Mouse (Mus musculus) embryonic facial prominence, embryonic 13.5 days (tissue): ENCODE measurements at regions not wholly inside any gene's neighbourhood (a gene's known extent, or its start where the extent isn't known, plus 50 kb on each side); places are given as distances from the start of the nearest gene placed in this dataset.

ENCODE experiments used
- ATAC-seq: fragments of 200-750 bp; cut with Nextera tagmentation; 2 replicates; pipeline ENCODE4 v1.8.0; 2017; ENCODE audit warnings: low read depth; ENCODE audit not compliant: insufficient number of reproducible peaks, insufficient read depth, low FRiP score, low TSS enrichment
- H3K27ac ChIP-seq: fragments of 300-500 bp; sonication (generic); 2 replicates; pipeline ENCODE4 v1.5.1; 2015; ENCODE audit warnings: moderate library complexity, mild to moderate bottlenecking, inconsistent platforms
- H3K27me3 ChIP-seq: fragments of 300-500 bp; sonication (generic); 2 replicates; pipeline ENCODE4 v1.6.1; 2015; ENCODE audit warnings: mild to moderate bottlenecking, inconsistent platforms
- H3K36me3 ChIP-seq: fragments of 300-500 bp; sonication (generic); 2 replicates; pipeline ENCODE4 v1.6.1; 2015; ENCODE audit warnings: mild to moderate bottlenecking, inconsistent platforms
- H3K4me1 ChIP-seq: fragments of 300-500 bp; sonication (generic); 2 replicates; pipeline ENCODE4 v1.6.1; 2015; ENCODE audit warnings: inconsistent platforms
- H3K4me2 ChIP-seq: fragments of 300-500 bp; sonication (generic); 2 replicates; pipeline ENCODE4 v1.6.1; 2015; ENCODE audit warnings: moderate library complexity, mild to moderate bottlenecking, inconsistent platforms
- H3K4me3 ChIP-seq: fragments of 300-500 bp; sonication (generic); 2 replicates; pipeline ENCODE4 v1.5.1; 2015; ENCODE audit warnings: mild to moderate bottlenecking, inconsistent platforms
- H3K9ac ChIP-seq: fragments of 300-500 bp; sonication (generic); 2 replicates; pipeline ENCODE4 v1.6.1; 2015; ENCODE audit warnings: mild to moderate bottlenecking, inconsistent platforms
- H3K9me3 ChIP-seq: fragments of 300-500 bp; sonication (generic); 2 replicates; pipeline ENCODE4 v1.6.1; 2016; ENCODE audit warnings: inconsistent platforms
- WGBS: fragments of 180-500 bp; shearing (Covaris S2); methylation state at CpG from one replicate; pipeline ENCODE4 v1.1.7; 2015; ENCODE audit warnings: mixed read lengths; 5-methylcytosine and 5-hydroxymethylcytosine counted together

DNA sequence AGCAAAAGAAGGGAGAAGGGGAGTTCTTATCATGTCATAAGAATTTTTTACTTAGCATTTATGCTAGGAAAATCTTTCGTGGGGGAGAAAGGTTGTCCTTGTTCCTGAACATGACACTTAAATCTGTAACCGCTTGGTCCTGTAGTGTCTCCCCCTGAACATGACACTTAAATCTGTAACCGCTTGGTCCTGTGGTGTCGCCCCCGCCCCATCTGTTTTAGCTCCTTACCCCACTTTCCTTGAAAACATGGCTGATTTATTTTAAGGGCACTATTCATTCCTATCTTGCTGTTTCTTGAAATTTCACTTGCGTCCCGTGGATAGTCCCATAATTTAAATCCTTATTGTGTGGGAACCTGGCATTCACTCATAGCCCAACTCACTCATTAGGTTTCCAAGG is 82.2 kb downstream of the Rap2a start:
- ATAC-seq = no peak
- Histone ChIP-seq H3K4me2 (no peak overlapping the region), H3K36me3 (no peaks in the 10 kb centered on the region), H3K27me3 (no peaks in the 10 kb centered on the region), H3K4me3 (no peak overlapping the region), H3K9me3 (no peaks in the 10 kb centered on the region), H3K27ac (no peak overlapping the region), H3K4me1 (no peaks in the 10 kb centered on the region), H3K9ac (no peak overlapping the region)
- 87% methylated on average over 7 of the region's 7 CpGs for WGBS

DNA sequence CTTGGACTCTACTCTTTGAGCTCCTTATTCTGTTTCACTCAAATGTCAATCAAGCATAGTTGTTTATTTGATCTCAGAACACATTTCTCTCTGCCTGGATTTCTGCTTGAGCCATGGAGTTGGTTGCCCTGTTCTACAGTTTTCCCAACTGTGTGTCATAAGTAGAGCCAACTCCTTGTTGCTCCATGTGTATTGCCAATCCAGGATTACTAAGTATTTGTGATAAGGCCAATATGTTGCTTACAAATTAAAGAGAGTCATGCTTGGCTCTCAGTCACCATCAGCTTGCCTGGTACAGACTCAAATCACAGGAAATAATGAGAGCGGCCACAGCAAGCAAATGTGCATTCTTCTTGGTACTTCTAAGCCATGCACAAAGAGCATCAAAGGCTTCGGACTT is 82.7 kb downstream of the Rap2a start:
- H3K4me1 ChIP-seq = no peaks in the 10 kb centered on the region
- H3K27ac ChIP-seq = no peak overlapping the region
- H3K36me3 ChIP-seq = no peaks in the 10 kb centered on the region
- no peak for ATAC-seq
- H3K4me3 ChIP-seq = no peak overlapping the region
- H3K4me2 ChIP-seq = no peak overlapping the region
- WGBS = 91% methylated on average over 2 of the region's 2 CpGs
- H3K9me3 ChIP-seq = no peaks in the 10 kb centered on the region
- H3K9ac ChIP-seq = no peak overlapping the region
- no peaks in the 10 kb centered on the region for H3K27me3 ChIP-seq

DNA sequence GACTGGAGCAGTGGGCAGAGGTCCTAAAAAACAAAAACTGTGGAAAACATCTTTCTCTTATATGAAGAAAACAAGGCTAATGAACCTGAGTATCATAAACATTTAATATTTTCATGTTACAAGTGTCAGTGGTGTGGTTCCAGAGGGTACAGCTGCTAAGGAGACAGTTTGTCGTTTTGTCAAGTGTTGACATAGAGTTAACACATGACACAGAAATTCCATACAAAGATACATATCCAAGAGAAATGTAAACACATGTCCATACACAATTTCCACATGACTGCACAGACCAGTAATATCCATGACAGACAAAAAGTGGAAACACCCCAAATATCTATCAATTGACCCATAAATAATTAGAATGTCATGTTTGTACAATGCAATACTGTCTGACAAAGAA is 88.7 kb downstream of the Rap2a start:
- H3K27ac ChIP-seq = no peak overlapping the region
- 67% methylated on average over 1 of the region's 1 CpGs for WGBS
- no peaks in the 10 kb centered on the region for H3K36me3 ChIP-seq
- H3K4me3 ChIP-seq = no peak overlapping the region
- H3K27me3 ChIP-seq = no peaks in the 10 kb centered on the region
- no peak overlapping the region for H3K9ac ChIP-seq
- no peaks in the 10 kb centered on the region; the same call in 1 of the 2 replicates for H3K4me1 ChIP-seq
- no peak overlapping the region for H3K4me2 ChIP-seq
- H3K9me3 ChIP-seq = no peaks in the 10 kb centered on the region
- ATAC-seq = no peak

DNA sequence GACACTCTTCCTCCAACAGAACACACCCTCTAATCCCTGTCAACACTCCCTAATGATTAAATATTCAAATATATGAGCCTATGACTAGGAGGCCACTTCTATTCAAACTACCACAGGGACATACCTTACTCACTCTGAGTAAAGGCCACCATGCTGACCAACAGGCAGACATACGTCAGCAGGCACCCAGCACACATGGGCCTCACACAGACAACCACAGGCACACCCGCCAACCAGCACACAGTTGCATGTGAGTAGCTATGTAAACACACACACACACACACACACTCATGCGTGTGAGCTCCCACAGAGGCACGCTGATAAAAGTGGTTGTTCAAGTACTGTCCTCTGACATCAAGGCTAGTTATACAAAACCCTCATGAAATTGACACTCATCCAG is 89.8 kb downstream of the Rap2a start:
- Histone ChIP-seq H3K9me3 (no peaks in the 10 kb centered on the region), H3K27me3 (no peaks in the 10 kb centered on the region), H3K36me3 (no peaks in the 10 kb centered on the region), H3K27ac (no peak overlapping the region), H3K4me3 (no peak overlapping the region), H3K4me1 (no peaks in the 10 kb centered on the region; the same call in 1 of the 2 replicates), H3K9ac (no peak overlapping the region), H3K4me2 (no peak overlapping the region)
- WGBS = 87% methylated on average over 4 of the region's 4 CpGs
- no peak for ATAC-seq

DNA sequence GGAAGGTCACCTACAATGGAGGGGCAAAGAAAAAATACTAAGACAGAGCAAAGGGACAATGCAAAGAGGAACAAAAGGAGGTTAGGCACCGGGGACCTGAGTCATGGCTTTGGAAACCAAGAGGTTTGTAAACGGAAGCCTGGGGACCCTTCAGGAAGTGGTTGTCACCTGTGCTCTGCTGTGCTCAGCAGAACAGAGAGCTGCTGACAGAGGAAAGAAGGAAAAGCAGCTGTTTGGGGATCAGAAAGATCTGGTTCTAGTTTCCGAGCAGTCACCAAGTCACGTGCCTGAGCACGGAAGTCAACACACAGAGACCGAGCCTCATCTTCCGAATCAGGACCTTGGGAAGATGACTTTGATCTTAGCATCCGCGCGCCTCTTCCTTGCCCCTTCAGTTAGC is 94.0 kb downstream of the Rap2a start:
- whole genome bisulfite sequencing = 68% methylated on average over 10 of the region's 10 CpGs
- no peaks in the 10 kb centered on the region for H3K27me3 ChIP-seq
- no peak overlapping the region for H3K9ac ChIP-seq
- H3K36me3 ChIP-seq = no peaks in the 10 kb centered on the region
- no peak overlapping the region for H3K4me3 ChIP-seq
- H3K27ac ChIP-seq = no peak overlapping the region
- no peak overlapping the region for H3K4me2 ChIP-seq
- H3K9me3 ChIP-seq = no peaks in the 10 kb centered on the region
- no peak for ATAC-seq
- no peaks in the 10 kb centered on the region; the same call in 1 of the 2 replicates for H3K4me1 ChIP-seq

DNA sequence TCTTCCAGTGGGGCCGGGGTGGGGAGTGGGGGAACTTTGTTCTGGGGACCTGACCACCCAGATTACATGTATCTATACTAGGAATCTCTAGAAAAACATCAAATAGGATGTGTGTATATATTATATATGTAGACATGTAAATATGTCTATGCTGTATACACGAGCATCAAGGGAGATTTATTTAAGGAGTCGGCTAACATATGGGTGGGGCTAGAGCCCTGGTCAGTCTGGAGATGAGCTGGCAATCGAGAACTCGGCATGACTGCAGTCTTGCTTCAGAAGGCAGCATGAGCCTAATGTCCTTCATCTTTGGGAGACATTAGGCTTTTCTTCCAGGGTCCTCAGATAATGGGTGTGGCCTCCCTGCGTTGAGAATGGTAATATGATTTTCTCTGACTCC is 97.0 kb downstream of the Rap2a start:
- 84% methylated on average over 6 of the region's 6 CpGs for WGBS
- Histone ChIP-seq H3K4me2 (no peak overlapping the region), H3K4me3 (no peak overlapping the region), H3K4me1 (peaks cover 3% of the 10 kb centered on the region; the same call in 1 of the 2 replicates), H3K9me3 (no peaks in the 10 kb centered on the region), H3K36me3 (no peaks in the 10 kb centered on the region), H3K27me3 (no peaks in the 10 kb centered on the region), H3K27ac (no peak overlapping the region), H3K9ac (no peak overlapping the region)
- no peak for ATAC-seq

DNA sequence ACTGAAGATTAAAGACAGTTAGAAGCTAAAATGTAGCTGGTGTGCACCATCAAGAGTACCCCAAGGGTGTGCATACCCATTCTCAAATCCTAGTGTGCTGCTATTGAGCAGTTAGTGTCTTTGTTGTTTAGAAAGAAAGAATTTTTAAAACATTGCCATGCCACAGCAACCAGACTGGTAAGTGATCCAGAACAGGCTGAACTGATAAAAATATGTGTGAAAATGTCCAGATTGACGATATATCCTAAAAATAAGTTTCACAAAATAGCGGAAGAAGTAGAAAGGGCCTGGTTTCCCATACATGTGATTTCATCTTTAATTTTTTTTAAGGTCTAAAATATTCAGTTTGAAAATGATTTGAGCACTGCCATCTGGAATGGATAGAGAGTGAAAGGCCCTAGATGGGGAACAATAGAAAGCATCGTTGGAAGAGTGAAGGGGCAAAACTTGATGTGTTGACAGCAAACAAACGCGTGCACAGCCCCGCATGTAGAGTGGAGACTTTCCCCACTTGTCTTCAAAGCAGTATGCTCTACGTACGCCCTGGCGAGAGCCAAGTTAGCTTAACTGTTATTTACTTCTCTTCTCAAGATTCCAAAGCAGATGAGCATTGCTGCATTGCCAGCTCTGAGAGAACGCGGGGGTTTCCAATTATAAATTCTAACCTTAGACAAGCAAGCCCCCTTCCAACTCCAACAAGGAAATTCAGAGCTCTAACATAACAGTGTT is 100.3 kb downstream of the Rap2a start:
- Histone ChIP-seq H3K4me1 (peaks cover 3% of the 10 kb centered on the region; the same call in 1 of the 2 replicates), H3K4me3 (no peak overlapping the region), H3K9ac (no peak overlapping the region), H3K27ac (0 out of 2 replicates have a peak overlapping the region, but pooled peaks have one; percentile 24), H3K27me3 (no peaks in the 10 kb centered on the region), H3K36me3 (no peaks in the 10 kb centered on the region), H3K4me2 (no peak overlapping the region), H3K9me3 (no peaks in the 10 kb centered on the region)
- no peak for ATAC-seq
- 58% methylated on average over 11 of the region's 11 CpGs for WGBS

DNA sequence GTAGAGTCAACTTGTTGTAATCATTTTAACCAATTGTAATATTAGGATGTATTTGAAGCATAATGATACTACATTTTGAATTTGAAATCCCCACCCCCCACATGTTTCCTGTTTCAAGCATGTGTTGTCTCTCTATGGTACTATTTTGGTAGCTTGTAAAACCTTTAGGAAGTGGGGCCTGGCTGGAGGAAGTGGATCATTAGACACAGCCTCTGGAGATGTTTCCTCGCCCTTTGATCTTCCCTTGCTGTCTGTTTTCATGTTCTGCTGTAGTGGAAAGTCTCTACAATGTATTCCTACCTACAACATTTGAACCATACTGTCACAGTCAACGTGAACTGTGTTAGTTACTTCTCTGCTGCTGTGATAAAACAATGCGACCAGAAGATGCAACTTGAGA is 105.6 kb downstream of the Rap2a start:
- ATAC-seq = no peak
- Histone ChIP-seq H3K27ac (no peak overlapping the region), H3K4me1 (peaks cover 2% of the 10 kb centered on the region; the same call in 1 of the 2 replicates), H3K36me3 (no peaks in the 10 kb centered on the region), H3K9me3 (no peaks in the 10 kb centered on the region), H3K4me3 (no peak overlapping the region), H3K27me3 (no peaks in the 10 kb centered on the region), H3K4me2 (no peak overlapping the region), H3K9ac (no peak overlapping the region)
- 62% methylated on average over 3 of the region's 3 CpGs for WGBS

DNA sequence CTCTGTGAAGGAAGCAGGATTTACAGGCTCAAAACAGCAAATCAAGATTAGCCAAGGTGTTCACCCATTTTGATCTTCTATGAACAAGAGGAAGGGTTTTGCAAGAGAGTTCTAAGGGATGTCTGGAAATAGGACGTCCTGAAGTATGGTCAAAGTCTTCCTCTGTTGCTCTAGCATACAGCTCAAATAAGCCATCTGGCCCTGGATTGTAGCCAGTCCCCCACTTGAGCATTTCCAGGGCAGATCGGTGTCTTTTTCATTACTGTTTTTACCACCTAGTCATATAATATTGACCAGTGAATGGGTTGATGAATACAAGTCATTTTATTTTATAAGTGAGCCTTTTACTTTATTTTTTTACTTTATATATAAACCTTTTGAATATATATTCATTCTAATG is 113.9 kb downstream of the Rap2a start:
- H3K4me1 ChIP-seq = no peaks in the 10 kb centered on the region
- H3K27me3 ChIP-seq = no peaks in the 10 kb centered on the region
- no peak overlapping the region for H3K4me3 ChIP-seq
- no peaks in the 10 kb centered on the region for H3K36me3 ChIP-seq
- H3K9ac ChIP-seq = no peak overlapping the region
- H3K4me2 ChIP-seq = no peak overlapping the region
- ATAC-seq = no peak
- no peak overlapping the region for H3K27ac ChIP-seq
- H3K9me3 ChIP-seq = no peaks in the 10 kb centered on the region
- 87% methylated on average over 2 of the region's 2 CpGs for WGBS

DNA sequence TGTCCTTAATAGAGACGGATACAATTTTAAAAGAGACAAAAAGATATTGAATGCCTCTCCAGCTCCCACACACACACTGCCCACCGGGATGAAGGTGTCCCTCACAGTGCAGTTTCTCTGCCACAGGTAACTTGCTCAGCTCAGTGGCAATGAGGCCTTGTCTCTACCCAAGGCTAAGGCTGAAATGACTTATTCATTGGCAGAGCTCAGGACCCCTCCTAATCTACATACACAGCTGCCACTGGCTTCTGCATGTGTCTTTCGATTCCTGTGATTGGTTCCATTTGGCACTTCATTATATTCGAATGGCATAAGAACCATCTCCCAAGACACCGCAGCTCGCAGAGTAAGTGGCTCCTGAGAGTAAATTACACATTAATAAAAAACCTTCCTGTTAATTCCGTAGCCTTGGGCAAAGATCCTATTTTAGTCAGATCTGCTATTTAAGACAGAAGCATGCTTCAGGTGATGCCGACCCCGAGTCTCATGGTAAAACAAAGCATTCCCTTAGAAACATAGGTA is 122.2 kb downstream of the Rap2a start:
- no peak overlapping the region for H3K4me3 ChIP-seq
- H3K9me3 ChIP-seq = no peaks in the 10 kb centered on the region
- no peak overlapping the region for H3K27ac ChIP-seq
- WGBS = 79% methylated on average over 9 of the region's 9 CpGs
- H3K27me3 ChIP-seq = no peaks in the 10 kb centered on the region
- no peak overlapping the region for H3K4me2 ChIP-seq
- ATAC-seq = no peak
- no peaks in the 10 kb centered on the region for H3K36me3 ChIP-seq
- no peak overlapping the region for H3K9ac ChIP-seq
- H3K4me1 ChIP-seq = no peaks in the 10 kb centered on the region

DNA sequence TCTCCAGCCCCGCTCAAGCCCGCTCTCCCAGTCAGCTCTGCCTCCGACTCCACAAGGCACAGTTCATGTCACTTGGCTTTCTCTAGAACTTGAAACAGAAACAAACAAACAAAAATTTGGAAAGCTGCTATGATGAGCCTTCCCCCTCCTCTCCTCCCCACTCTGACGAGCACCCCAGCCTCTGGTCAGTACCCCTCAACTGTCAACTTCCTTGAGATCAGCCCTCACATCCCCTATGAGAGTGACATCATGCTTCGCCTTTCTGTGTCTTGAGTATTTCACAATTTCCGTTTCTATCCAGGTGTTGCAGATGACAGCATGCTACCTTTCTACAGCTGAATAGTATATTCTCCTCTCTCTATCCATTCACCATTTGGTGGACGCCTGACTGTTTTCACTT is 123.3 kb downstream of the Rap2a start:
- Histone ChIP-seq H3K36me3 (no peaks in the 10 kb centered on the region), H3K27me3 (no peaks in the 10 kb centered on the region), H3K4me3 (no peak overlapping the region), H3K27ac (no peak overlapping the region), H3K4me2 (no peak overlapping the region), H3K9ac (no peak overlapping the region), H3K4me1 (no peaks in the 10 kb centered on the region), H3K9me3 (no peaks in the 10 kb centered on the region)
- no peak for ATAC-seq
- WGBS = 89% methylated on average over 7 of the region's 7 CpGs

DNA sequence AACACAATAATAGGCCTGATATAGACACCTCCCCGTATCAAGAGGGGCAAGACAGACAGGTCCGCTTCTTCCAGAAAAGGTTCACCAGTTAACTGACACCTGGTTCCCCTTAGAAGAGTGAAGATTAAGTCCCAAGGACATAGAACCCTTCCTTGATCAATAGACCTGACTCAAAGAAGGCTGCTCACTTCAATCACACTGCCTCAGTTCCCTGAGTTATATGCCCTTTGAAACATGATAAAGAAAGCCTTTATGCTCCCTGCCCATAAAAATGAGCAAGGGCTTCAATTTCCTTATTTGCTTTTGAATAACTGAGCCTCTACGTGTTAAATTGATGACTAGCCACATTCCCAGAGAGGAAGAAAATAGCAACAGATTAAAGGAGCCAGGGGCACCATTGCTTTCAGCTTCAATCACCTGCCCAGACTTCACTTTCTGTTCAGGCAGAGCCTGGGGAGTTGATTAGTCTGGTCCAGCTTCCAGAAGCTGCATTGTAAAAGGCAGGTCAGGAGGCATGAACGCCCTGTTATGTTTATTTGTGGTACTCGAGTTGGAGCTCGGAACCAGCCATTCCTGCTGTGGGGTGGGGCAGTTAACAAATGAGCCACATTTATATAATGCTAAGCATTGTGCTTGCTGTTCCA is 125.7 kb downstream of the Rap2a start:
- 64% methylated on average over 6 of the region's 6 CpGs for WGBS
- ATAC-seq = no peak
- Histone ChIP-seq H3K36me3 (no peaks in the 10 kb centered on the region), H3K4me3 (no peak overlapping the region), H3K27ac (no peak overlapping the region), H3K4me2 (no peak overlapping the region), H3K27me3 (no peaks in the 10 kb centered on the region), H3K9ac (no peak overlapping the region), H3K4me1 (no peaks in the 10 kb centered on the region), H3K9me3 (no peaks in the 10 kb centered on the region)
